Mouse (Mus musculus): Measurements from ENCODE around the gene Pik3c2g. TPM values are rescaled to one million over a fixed set of nuclear protein-coding genes. Genes with fewer than 3 reads are reported as not detected.

The Pik3c2g gene
- polyA plus RNA-seq, 1 experiment from 2014 or later: 0.05 TPM

GRCm38 (mm10) chr6:139596433-139596832, 9.4 kb downstream of the Pik3c2g start:
- Histone ChIP-seq H3K9me3 (no peaks in the 10 kb centered on the region), H3K4me1 (no peaks in the 10 kb centered on the region), H3K9ac (replicated peaks) (no peak overlapping the region), H3K4me3 (no peak overlapping the region), H3K27me3 (no peaks in the 10 kb centered on the region), H3K27ac (replicated peaks) (no peak overlapping the region), H3K36me3 (no peaks in the 10 kb centered on the region), H3K4me2 (replicated peaks) (no peak overlapping the region)
- ATAC-seq (replicated peaks): no peak
- WGBS: 46% methylated on average over 2 of the region's 2 CpGs

- Histone ChIP-seq H3K9me3 (no peaks in the 10 kb centered on the region; the same call in 1 of the 2 replicates), H3K27me3 (no peaks in the 10 kb centered on the region), H3K4me2 (replicated peaks) (no peak overlapping the region), H3K36me3 (no peaks in the 10 kb centered on the region), H3K4me3 (no peak overlapping the region), H3K4me1 (no peaks in the 10 kb centered on the region), H3K27ac (replicated peaks) (no peak overlapping the region), H3K9ac (replicated peaks) (no peak overlapping the region)
- no peak for ATAC-seq (replicated peaks)
- WGBS: 87% methylated on average over 1 of the region's 1 CpGs
Measured at GRCm38 (mm10) chr6:139599216-139599615, 12.2 kb downstream of the Pik3c2g start.

GRCm38 (mm10) chr6:139618774-139619173, 31.8 kb downstream of the Pik3c2g start:
- 0 out of 2 replicates have a peak, but pooled peaks cover 3% of the 10 kb centered on the region for H3K4me1 ChIP-seq
- H3K9me3 ChIP-seq: no peaks in the 10 kb centered on the region
- no peak overlapping the region for H3K9ac ChIP-seq (replicated peaks)
- H3K4me2 ChIP-seq (replicated peaks): no peak overlapping the region
- H3K4me3 ChIP-seq: no peak overlapping the region
- ATAC-seq (replicated peaks): no peak
- WGBS: 84% methylated on average over 4 of the region's 4 CpGs
- H3K27me3 ChIP-seq: no peaks in the 10 kb centered on the region
- no peak overlapping the region for H3K27ac ChIP-seq (replicated peaks)
- no peaks in the 10 kb centered on the region for H3K36me3 ChIP-seq

- ATAC-seq (replicated peaks): no peak
- H3K9ac ChIP-seq (replicated peaks): no peak overlapping the region
Measured at GRCm38 (mm10) chr6:139624756-139625155, 37.7 kb downstream of the Pik3c2g start.

GRCm38 (mm10) chr6:139634561-139634960, 47.5 kb downstream of the Pik3c2g start:
- no peak overlapping the region for H3K4me2 ChIP-seq (replicated peaks)
- H3K4me1 ChIP-seq: no peaks in the 10 kb centered on the region
- 93% methylated on average over 3 of the region's 3 CpGs for WGBS
- no peaks in the 10 kb centered on the region for H3K36me3 ChIP-seq
- H3K9me3 ChIP-seq: no peaks in the 10 kb centered on the region
- no peak overlapping the region for H3K9ac ChIP-seq (replicated peaks)
- H3K27me3 ChIP-seq: no peaks in the 10 kb centered on the region
- no peak overlapping the region for H3K27ac ChIP-seq (replicated peaks)
- no peak overlapping the region for H3K4me3 ChIP-seq
- ATAC-seq (replicated peaks): no peak

More at GRCm38 (mm10) chr6:139624756-139625155, 37.7 kb downstream of the Pik3c2g start:
- Histone ChIP-seq H3K9me3 (no peaks in the 10 kb centered on the region), H3K4me3 (no peak overlapping the region), H3K4me1 (no peaks in the 10 kb centered on the region), H3K36me3 (no peaks in the 10 kb centered on the region), H3K27ac (replicated peaks) (no peak overlapping the region), H3K4me2 (replicated peaks) (no peak overlapping the region), H3K27me3 (no peaks in the 10 kb centered on the region)

- ATAC-seq (replicated peaks): no peak
- Histone ChIP-seq H3K9ac (replicated peaks) (no peak overlapping the region), H3K36me3 (no peaks in the 10 kb centered on the region), H3K9me3 (no peaks in the 10 kb centered on the region), H3K4me1 (no peaks in the 10 kb centered on the region), H3K4me2 (replicated peaks) (no peak overlapping the region), H3K27me3 (no peaks in the 10 kb centered on the region), H3K27ac (replicated peaks) (no peak overlapping the region), H3K4me3 (no peak overlapping the region)
- 34% methylated on average over 4 of the region's 4 CpGs for WGBS
Measured at GRCm38 (mm10) chr6:139655399-139655798, 68.4 kb downstream of the Pik3c2g start.

- Histone ChIP-seq H3K27me3 (no peaks in the 10 kb centered on the region), H3K4me2 (replicated peaks) (no peak overlapping the region), H3K4me3 (no peak overlapping the region), H3K4me1 (no peaks in the 10 kb centered on the region), H3K36me3 (no peaks in the 10 kb centered on the region), H3K9me3 (no peaks in the 10 kb centered on the region), H3K27ac (replicated peaks) (no peak overlapping the region), H3K9ac (replicated peaks) (no peak overlapping the region)
- 0 out of 2 replicates have a peak, but pooled peaks have one; percentile 19 for ATAC-seq (replicated peaks)
- 50% methylated on average over 1 of the region's 1 CpGs for WGBS
Measured at GRCm38 (mm10) chr6:139662462-139662861, 75.4 kb downstream of the Pik3c2g start.

GRCm38 (mm10) chr6:139718416-139718984, 131.5 kb downstream of the Pik3c2g start:
- H3K27ac ChIP-seq (replicated peaks): no peak overlapping the region
- WGBS: 53% methylated on average over 3 of the region's 3 CpGs
- H3K9me3 ChIP-seq: no peaks in the 10 kb centered on the region
- H3K36me3 ChIP-seq: no peaks in the 10 kb centered on the region
- H3K4me1 ChIP-seq: no peaks in the 10 kb centered on the region
- ATAC-seq (replicated peaks): no peak
- H3K4me3 ChIP-seq: no peak overlapping the region
- H3K27me3 ChIP-seq: no peaks in the 10 kb centered on the region
- no peak overlapping the region for H3K4me2 ChIP-seq (replicated peaks)
- no peak overlapping the region for H3K9ac ChIP-seq (replicated peaks)

- no peak overlapping the region for H3K27ac ChIP-seq (replicated peaks)
- no peak overlapping the region for H3K4me2 ChIP-seq (replicated peaks)
- H3K4me3 ChIP-seq: no peak overlapping the region
- no peaks in the 10 kb centered on the region for H3K4me1 ChIP-seq
- H3K36me3 ChIP-seq: no peaks in the 10 kb centered on the region
- no peaks in the 10 kb centered on the region for H3K27me3 ChIP-seq
- H3K9me3 ChIP-seq: no peaks in the 10 kb centered on the region
- 68% methylated on average over 13 of the region's 13 CpGs for WGBS
- no peak overlapping the region for H3K9ac ChIP-seq (replicated peaks)
- no peak for ATAC-seq (replicated peaks)
Measured at GRCm38 (mm10) chr6:139719639-139720221, 132.7 kb downstream of the Pik3c2g start.

GRCm38 (mm10) chr6:139735708-139736626, 148.9 kb downstream of the Pik3c2g start:
- WGBS: 86% methylated on average over 9 of the region's 9 CpGs
- Histone ChIP-seq H3K9ac (replicated peaks) (no peak overlapping the region), H3K27ac (replicated peaks) (no peak overlapping the region), H3K27me3 (no peaks in the 10 kb centered on the region), H3K4me2 (replicated peaks) (no peak overlapping the region), H3K4me1 (no peaks in the 10 kb centered on the region), H3K4me3 (no peak overlapping the region), H3K9me3 (no peaks in the 10 kb centered on the region), H3K36me3 (no peaks in the 10 kb centered on the region)
- no peak for ATAC-seq (replicated peaks)

- no peak overlapping the region for H3K4me2 ChIP-seq (replicated peaks)
- WGBS: 39% methylated on average over 5 of the region's 5 CpGs
- no peaks in the 10 kb centered on the region for H3K27me3 ChIP-seq
- no peaks in the 10 kb centered on the region for H3K9me3 ChIP-seq
- H3K9ac ChIP-seq (replicated peaks): no peak overlapping the region
- no peak overlapping the region for H3K4me3 ChIP-seq
- no peaks in the 10 kb centered on the region for H3K36me3 ChIP-seq
- H3K27ac ChIP-seq (replicated peaks): no peak overlapping the region
- no peak for ATAC-seq (replicated peaks)
- H3K4me1 ChIP-seq: no peaks in the 10 kb centered on the region
Measured at GRCm38 (mm10) chr6:139738350-139738749, 151.3 kb downstream of the Pik3c2g start.

- no peak overlapping the region for H3K9ac ChIP-seq (replicated peaks)
- H3K27me3 ChIP-seq: no peaks in the 10 kb centered on the region
- H3K4me2 ChIP-seq (replicated peaks): no peak overlapping the region
- H3K27ac ChIP-seq (replicated peaks): no peak overlapping the region
- no peaks in the 10 kb centered on the region for H3K9me3 ChIP-seq
- no peak overlapping the region for H3K4me3 ChIP-seq
- ATAC-seq (replicated peaks): no peak
- no peaks in the 10 kb centered on the region for H3K4me1 ChIP-seq
- 77% methylated on average over 12 of the region's 12 CpGs for WGBS
- H3K36me3 ChIP-seq: no peaks in the 10 kb centered on the region
Measured at GRCm38 (mm10) chr6:139742693-139743432, 155.8 kb downstream of the Pik3c2g start.
